Mouse (Mus musculus) kidney, postnatal 14 days (tissue): Measurements from ENCODE around the gene Cad.
"Not testable (repeated sequence)": the region's sequence is repeated elsewhere in the genome, so short reads cannot be mapped to it uniquely, and the experiment has no call there.

ENCODE experiments used
- DNase-seq: peaks from one replicate; pipeline ENCODE4 v3.0.0; 2022; ENCODE audit warnings: mixed read lengths

Gene Cad

GRCm38 (mm10) chr5:31054261-31055215 is at the start of gene Cad:
Cad (plus strand) TSS chr5:31054780.
- DNase-seq = peak; percentile 97

- DNase-seq = no peak
Measured at GRCm38 (mm10) chr5:31012737-31013136, 41.8 kb upstream of the Cad start.

GRCm38 (mm10) chr5:31015913-31016312 is 38.7 kb upstream of the Cad start:
- DNase-seq = no peak

DNA sequence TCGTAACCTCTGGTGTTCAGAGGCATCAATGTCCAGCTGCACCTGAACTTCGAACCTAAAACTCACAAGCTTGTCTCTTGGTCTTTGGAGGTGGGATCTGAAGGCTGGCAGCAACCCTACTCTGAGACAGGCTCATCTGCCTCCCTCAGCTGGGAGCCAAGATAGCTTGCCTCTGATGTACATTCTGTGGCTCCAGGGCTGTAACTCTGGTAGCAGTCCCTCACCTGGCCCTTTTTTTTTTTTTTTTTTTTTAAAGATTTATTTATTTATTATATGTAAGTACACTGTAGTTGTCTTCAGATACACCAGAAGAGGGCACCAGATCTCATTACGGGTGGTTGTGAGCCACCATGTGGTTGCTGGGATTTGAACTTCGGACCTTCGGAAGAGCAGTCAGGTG is 32.8 kb upstream of the Cad start:
- DNase-seq = not testable (repeated sequence)

DNA sequence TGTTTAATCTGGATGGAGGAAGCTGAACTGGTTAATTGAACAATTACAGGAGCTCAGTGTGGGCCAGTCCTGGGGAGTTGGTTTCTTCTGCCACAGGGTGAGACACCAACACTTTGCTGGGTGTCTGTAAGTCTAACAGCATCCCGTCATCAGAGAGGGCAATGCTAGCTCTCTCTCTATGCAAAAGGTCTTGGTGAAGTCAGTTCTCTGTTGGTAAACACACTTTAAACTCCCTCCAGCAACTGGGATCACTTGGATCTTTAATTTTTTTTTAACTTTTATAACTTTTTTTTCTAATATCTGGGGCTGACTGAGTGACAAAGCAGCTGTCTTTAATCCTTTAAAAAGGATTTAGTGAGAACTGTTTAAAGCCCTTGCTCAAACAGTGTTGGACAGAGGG is 31.9 kb upstream of the Cad start:
- DNase-seq = no peak

DNA sequence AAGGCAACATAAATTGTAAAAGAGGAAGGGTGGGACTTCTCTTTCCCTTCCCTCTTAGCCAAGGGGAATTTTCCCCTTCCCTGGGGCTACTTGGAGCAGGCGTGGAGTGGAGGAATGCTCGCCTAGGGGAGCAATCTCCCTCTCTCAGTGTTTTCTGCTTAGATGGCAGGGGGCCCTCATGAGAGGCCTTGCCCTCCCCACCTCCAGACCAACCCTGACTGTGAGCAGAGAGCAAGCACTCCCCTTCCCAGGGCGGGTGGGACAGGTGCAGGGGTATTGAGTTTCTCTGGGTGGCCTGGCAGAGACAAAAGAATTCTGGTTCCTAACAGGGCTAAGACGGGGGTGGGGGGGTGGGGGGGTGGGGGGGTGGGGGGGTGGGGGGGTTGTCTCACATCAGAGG is 31.3 kb upstream of the Cad start:
- DNase-seq = no peak

GRCm38 (mm10) chr5:31024641-31025040 is 29.9 kb upstream of the Cad start:
- no peak for DNase-seq

DNA sequence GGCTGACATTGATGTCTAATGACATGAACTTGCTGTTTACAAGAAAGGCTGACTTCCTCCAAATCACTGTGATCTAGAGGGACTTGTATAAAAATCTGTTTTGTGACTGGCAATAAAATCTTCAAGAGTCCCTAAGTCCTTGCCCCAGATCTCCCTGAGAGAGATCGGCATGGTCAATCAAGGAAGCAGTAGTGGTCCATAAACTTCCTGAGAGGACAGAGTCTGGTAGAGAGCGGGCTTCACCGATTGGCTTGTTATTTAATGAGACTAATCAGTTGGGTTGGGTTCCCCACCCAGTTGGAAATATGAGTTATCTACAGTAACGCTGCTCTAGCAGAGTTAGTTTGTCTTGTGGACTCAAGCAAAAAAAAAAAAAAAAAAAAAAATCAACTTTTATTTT is 23.7 kb upstream of the Cad start:
- DNase-seq = no peak

DNA sequence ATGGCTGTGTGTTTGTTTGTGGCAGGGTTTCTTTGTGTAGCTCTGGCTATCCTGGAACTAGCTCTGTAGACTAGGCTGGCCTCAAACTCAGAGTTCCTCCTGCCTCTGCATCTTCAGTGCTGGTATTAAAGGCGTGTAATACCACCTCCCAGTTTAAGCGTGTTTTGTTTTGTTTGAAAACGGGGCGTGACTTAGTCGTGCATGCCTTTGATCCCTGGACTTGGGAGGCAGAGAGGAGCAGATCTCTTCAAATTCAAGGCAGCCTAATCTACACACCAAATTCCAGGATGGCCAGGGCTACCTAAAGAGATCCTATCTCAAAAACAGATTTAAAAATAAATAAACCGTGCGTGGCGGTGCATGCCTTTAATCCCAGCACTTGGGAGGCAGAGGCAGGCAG is 23.1 kb upstream of the Cad start:
- DNase-seq = no peak

DNA sequence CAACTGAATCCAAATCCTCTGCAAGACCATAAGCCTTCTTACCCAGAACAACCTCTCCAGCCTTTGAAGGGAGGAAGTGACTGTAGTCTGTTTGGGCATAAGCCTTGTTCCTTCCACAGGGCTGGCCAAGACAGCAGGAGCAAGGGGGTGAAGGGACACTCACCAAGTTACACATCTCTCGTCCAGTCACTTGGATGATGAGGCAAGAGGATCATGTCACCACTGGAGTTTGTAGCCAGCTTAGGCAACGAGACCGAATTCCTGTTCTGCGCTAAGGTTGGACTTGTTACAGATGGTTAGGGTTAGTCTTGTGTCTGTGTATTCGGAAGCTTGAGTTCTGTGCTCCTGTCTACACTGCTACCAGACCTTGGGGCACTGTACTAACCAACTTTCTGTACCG is 19.9 kb upstream of the Cad start:
- DNase-seq = no peak

DNA sequence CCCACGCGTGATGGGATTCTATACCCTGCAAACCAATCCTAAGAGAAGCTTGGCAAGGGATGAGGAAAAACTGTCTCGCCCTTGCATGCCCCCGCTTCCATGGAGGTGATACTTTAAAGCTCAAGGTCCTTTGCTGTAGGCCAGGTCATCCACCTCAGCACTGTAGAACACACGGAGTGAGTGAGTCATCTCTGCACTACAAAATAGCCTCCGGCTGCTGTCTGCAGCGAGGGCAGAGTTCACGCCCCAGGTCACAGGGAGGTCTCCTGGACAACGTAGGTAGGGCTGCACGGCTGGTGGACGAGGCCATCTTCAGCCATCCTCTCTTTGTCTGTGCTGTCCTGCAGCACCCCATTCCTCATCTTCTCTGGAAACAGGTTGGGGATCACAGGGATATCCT is 18.0 kb upstream of the Cad start:
- DNase-seq = not testable (repeated sequence)

- peak; percentile 33 for DNase-seq
Measured at GRCm38 (mm10) chr5:31038171-31038845, 16.3 kb upstream of the Cad start.

- DNase-seq = no peak
Measured at GRCm38 (mm10) chr5:31046416-31046815, 8.2 kb upstream of the Cad start.

GRCm38 (mm10) chr5:31047074-31047473 is 7.5 kb upstream of the Cad start:
- no peak for DNase-seq

DNA sequence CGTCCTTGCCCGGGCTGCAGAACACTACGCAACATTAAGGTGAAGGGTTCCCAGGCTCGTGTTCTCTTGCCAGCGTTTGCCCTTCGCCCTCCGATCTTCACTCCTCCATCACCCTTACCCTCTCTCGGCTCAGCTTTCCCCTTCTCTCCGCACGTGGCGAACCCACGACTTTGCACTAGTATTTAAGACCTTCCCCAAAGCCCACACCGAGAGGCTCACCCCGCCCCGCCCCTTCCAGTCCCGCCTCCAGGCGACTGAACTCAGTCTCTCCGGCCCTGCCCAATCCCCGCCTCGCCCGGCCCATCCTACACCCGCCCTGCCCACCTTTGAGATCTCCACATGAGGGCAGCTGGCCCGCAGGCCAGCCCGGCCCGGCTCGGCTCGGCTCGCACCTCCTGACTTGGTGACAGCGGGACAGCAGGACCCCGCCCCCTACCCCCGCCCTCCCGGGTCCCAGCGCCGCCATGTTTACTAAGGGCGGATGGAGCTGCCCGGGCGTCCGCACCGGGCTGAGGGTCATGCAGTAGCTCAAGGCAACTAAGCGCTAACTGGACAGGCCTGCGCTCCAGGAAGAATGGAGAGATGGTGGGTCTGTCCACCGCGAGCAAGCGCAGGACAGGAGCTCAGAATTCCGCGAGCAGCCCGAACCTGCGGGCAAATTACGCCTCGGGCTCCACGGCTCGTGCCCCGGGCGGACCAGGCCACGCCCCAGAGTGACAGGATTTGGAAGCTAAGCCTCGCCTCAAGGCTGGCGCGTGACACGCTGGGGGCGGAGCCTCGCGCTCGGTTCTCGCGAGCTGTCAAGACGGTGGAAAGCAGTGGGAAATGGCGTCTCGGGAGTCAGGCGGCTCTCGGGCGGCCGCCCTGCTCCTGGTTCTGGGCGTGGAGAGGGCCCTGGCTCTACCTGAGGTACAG is 6.5 kb upstream of the Cad start, which contains the start of gene Atraid:
Gene Atraid (plus strand): TSS at position 465 of the 915 bp plus-strand sequence.
- DNase-seq = peak; percentile 100

- peak; percentile 59 for DNase-seq
Measured at GRCm38 (mm10) chr5:31048763-31049641, 5.6 kb upstream of the Cad start, which contains the start of gene Slc5a6. Slc5a6 (minus strand) TSS chr5:31048924.

DNA sequence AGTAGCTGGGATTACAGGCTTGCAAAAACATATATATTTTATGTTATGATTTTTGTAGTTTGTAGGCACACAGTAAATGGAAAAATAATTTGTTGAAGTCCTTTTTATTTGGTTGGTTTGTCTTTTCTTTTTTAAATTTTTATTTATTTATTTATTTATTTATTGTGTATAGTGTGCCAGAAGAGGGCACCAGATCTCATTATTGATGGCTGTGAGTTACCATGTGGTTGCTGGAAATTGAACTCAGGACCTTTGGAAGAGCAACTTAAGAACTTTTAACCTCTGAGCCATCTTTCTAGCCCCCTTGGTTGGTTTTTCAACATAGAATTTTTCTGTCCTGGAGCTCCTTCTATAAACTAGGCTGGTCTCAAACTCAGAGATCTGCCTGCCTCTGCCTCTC is 4.2 kb upstream of the Cad start:
- DNase-seq = no peak

GRCm38 (mm10) chr5:31053728-31054127 is 852 bp upstream of the Cad start:
- not testable (repeated sequence) for DNase-seq

- no peak for DNase-seq
Measured at GRCm38 (mm10) chr5:31055216-31056140, 898 bp downstream of the Cad start.

- no peak for DNase-seq
Measured at GRCm38 (mm10) chr5:31069810-31070209, 15.2 kb downstream of the Cad start.

DNA sequence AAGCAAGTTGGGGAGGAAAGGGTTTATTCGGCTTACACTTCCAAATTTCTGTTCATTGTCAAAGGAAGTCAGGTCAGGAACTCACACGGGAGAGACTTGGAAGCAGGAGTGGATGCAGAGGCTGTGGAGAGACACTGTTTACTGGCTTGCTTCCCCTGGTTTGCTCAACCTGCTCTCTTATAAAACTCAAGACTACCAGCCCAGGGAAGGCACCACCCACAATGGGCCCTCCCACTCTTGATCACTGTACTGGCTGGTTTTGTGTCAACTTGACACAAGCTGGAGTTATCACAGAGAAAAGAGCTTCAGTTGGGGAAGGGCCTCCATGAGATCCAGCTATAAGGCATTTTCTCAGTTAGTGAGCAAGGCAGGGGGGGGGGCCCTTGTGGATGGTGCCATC is 16.5 kb downstream of the Cad start:
- DNase-seq = no peak
